Mouse (Mus musculus) right cerebral cortex, postnatal 14 days (tissue): Measurements from ENCODE around the gene Cpne2.

ENCODE experiments used
- DNase-seq: peaks from one replicate; pipeline ENCODE4 v3.0.0; 2022

Cpne2 gene

GRCm38 (mm10) chr8:94584238-94584817 lies 51.5 kb downstream of the Cpne2 start:
- DNase-seq: peak; percentile 54

GRCm38 (mm10) chr8:94591691-94592090 lies 58.9 kb downstream of the Cpne2 start:
- no peak for DNase-seq

GRCm38 (mm10) chr8:94594211-94594610 lies 61.4 kb downstream of the Cpne2 start:
- no peak for DNase-seq

GRCm38 (mm10) chr8:94600478-94600877 lies 67.7 kb downstream of the Cpne2 start:
- no peak for DNase-seq

GRCm38 (mm10) chr8:94601034-94601606 lies 68.3 kb downstream of the Cpne2 start:
- DNase-seq: peak; percentile 27

- peak; percentile 99 for DNase-seq
Measured at GRCm38 (mm10) chr8:94601607-94602385, 69.0 kb downstream of the Cpne2 start, which contains the start of the genes Rspry1 and Fam192a. Rspry1 (plus strand) TSS chr8:94601937. Fam192a (minus strand) TSS chr8:94601997.

GRCm38 (mm10) chr8:94602471-94603131 lies 69.8 kb downstream of the Cpne2 start:
- no peak for DNase-seq

GRCm38 (mm10) chr8:94604030-94604429 lies 71.2 kb downstream of the Cpne2 start:
- DNase-seq: no peak

- DNase-seq: no peak
Measured at GRCm38 (mm10) chr8:94607064-94607463, 74.3 kb downstream of the Cpne2 start.
